Mouse (Mus musculus) frontal cortex, adult 2 months (tissue): ENCODE measurements around the gene Hopx. TPM values are rescaled to one million over a fixed set of nuclear protein-coding genes. Genes with fewer than 3 reads are reported as not detected.

Experiments used
- DNase-seq, 2 experiments: peaks; one replicate each; pipeline ENCODE4 v3.0.0; 2022; ENCODE audit warnings: low spot score in 1 of 2; ENCODE audit errors: extremely low spot score in 1 of 2
- polyA plus RNA-seq: library from polyadenylated mRNA; depleted of rRNA; stranded (reverse); fragments of >200 nt; gene quantifications from 2 replicates; pipeline ENCODE4 v1.2.3, GENCODE M21; 2012; rRNA removed

Gene Hopx
- 75.1 and 105 TPM in 2 replicates for polyA plus RNA-seq

DNA sequence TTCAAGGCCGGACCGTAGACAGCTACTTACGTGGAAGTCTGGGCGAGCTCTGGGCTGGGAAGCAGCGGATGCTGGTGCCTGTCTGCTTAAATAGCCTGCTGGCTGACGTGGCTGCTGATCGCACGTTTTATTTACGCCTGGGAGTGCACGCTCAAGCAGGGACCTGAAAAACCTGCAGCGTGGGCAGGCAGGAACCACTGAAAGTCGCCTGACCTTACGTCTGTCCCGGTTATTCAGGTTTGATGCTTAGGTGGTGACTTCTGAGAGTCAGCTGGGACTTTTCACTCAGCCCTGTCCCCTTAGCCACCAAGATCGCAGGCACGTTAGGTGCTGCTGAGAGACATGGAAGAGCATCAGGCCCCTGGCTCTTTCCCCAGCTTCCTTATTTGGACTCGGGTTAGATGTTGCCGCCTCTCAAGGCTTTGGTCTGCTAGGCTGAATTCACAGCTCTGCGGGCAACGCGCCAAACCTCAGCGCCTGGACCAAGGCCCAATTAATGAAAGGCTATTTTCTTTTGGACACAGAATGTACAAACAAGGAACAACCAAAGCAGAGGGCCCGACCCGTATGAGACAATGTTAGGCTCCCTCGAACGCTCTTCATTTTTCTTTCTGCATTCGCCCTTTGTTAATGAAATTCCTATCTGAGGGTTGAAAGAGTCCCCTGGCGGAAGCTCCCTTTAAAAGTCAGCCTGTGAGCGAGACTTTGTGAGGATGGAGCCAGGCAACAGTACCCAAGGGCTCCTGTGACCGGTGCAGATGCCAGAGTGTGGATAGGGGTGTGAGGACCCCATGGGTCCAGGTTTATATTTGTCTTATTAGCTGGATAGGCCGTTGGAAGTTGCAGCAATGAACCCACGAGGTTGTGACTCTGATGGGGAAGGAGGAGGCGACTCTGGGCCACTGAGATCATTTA lies at the start of gene Hopx:
TSS of gene Hopx (minus strand) at position 305 of the 915 bp plus-strand sequence.
- DNase-seq, result peak in 1 of 2 experiments; percentile 58

- DNase-seq, result no peak
Observed at GRCm38 (mm10) chr5:77163597-77163996, 48.7 kb upstream of the Hopx start.

DNA sequence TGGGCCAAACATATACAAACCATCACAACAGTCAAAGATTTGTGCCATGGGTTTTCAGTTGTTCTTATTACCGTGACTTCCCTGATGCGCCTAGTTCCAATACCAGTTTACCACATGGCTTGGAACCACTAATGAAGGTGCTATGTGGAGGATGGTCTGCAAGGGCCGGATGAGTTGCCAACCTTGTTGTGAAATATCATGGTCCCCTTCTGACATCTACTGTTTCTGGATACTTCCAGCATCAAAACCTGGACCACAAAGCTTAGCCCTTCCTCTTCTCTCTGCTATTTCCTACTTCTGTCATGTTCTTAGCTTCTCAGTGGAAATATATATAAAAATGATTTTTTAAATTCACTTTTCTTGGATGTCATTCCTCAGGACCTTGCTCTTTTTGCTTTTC lies 47.6 kb upstream of the Hopx start:
- DNase-seq, result no peak

DNA sequence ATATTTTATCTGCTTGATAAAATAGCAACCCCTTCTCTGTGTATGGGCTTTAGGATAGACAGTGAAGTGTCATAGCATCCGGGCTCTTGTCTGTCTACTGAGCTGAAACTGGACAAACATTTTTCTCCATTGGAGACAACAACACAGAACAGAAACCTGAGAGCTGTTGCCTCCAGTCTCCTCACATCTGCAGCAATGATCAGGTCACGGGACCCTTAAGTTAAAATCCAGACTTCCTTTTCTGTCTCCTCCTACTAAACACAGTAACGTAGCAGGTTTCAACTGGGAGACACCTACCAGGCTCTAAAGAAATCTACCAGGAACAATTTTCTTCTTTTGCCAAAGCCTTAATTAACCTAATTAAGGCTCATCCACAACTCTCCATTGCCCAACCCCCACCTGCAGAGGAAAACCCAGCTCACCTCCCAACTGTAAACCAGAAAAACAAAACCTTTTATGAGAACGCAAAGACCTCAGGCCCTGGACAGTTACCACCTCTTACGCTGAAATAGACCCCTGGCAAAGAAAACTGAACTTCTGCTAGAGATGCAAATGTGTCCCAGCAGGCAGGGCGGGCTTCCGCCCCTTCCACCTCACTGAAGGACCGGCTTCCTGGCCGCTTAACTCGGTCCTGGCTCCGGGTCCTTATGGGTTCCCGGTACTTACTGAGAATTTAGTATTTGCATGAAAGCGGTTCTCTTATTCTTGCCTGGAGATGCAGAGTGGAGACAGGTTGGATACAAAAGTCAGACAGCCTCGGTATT lies 43.0 kb upstream of the Hopx start:
- no peak for DNase-seq

DNA sequence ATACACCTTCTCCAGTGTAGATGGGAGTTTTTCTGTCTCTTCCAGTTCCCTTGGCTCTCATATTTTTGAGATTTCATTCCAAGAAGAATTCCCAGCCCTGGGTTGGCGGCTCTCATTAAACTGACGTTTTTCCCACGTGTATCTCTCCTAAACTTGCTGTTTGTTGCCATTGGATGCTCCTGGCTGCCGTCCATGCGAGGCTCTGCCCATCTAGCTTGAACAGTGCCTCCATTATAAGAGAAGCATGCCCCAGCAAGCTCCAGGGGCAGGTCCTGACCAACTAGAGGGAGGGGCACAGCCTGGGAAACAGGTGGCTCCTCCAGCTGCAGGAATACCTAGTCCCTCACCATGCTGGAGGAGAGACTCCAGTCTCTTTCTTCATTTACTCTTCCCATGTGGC lies 42.0 kb upstream of the Hopx start:
- DNase-seq, result no peak

- DNase-seq, result no peak
Observed at GRCm38 (mm10) chr5:77155526-77155925, 40.6 kb upstream of the Hopx start.

- DNase-seq, result no peak
Observed at GRCm38 (mm10) chr5:77154812-77155211, 39.9 kb upstream of the Hopx start.

- DNase-seq, result no peak
Observed at GRCm38 (mm10) chr5:77151738-77152137, 36.8 kb upstream of the Hopx start.

- peak; percentile 25 to 36 for DNase-seq
Observed at GRCm38 (mm10) chr5:77151075-77151474, 36.2 kb upstream of the Hopx start.

DNA sequence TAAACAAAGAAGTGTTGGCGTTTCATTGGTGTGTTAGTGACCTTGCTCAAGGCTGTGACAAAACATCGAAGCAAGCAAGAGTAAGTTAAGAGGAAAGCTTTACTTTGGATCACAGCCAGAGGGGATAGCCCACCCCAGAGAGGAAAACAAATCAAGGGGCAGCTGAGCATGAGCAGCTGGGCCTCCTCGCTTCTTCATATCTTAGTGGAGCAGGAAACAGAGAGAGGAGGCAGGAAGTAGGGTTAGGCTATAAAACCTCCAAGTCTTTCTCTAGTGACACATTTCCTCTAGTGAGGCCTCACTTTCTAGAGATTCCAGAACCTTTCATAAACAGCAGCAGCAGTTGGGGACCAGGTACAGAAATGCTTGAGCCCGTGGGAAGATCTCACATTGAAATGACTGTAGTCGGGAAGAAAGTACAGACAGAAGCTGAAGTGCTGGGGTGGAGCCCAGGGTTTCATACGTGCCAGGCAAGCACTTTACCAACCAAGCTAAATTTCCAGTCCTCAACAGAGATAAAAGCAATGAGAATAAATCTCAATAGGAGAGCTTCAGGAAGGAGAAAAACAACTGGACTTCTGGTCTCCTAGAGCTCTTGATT lies 33.2 kb upstream of the Hopx start:
- peak in 1 of 2 experiments; percentile 36 for DNase-seq

GRCm38 (mm10) chr5:77146459-77147170 lies 31.7 kb upstream of the Hopx start:
- no peak for DNase-seq

GRCm38 (mm10) chr5:77144647-77145046 lies 29.7 kb upstream of the Hopx start:
- no peak for DNase-seq

DNA sequence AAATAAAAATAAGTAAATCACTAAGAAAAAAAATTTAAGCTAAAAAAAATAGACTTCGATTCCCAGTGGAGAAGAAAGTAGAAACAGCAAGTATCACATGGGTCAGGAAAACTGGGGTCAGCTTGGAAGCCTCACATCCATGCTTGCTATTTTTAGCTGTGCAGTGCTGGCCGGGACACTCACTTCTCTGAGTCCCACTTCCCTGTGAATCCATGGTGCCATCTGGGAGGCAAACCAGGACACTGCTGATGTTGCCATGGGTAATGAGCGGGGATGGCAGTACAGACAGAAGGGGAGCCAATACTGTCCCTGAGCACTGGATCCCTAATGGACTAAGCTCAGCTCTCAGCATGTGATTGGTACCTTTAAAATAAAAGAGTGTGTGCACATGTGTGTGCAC lies 28.2 kb upstream of the Hopx start:
- no peak for DNase-seq

DNA sequence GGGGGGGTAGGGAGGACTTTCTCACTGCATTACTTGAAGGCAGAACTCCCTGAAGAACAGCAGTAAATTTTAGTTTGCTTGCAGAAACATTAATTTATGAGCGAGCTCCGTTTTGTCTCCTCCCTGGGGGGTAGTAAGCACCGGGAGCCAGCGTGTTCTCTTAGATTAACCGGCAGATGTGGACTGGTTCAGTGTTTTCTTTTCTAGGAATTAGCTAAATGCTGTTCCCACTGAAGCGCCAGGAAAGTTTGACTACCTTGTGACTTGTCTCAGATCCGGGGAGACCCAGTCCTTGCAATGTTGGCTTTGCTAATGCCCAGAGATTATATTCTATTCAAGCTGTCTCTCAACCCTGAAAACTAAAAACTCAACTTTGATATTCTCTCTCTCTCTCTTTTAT lies 26.4 kb upstream of the Hopx start:
- DNase-seq, result no peak

DNA sequence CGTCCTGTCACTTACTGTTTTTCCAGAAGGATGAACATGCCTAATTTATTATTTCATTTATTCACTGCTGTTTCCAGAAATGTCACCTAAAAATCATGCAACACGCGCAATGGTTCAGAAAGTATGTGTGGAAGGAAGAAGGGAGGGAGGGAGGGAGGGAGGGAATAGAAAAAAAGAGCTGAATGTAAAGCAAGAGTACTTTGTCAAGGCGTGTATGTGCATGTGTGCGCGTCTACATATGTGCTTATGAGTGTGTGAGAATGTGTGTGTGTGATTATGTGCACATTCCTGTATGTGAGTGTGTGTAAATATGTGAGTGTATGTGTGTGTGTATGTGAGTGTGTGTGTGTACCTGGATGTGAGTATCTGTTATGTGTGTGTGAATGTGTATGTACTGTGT lies 25.9 kb upstream of the Hopx start:
- DNase-seq, result no peak

DNA sequence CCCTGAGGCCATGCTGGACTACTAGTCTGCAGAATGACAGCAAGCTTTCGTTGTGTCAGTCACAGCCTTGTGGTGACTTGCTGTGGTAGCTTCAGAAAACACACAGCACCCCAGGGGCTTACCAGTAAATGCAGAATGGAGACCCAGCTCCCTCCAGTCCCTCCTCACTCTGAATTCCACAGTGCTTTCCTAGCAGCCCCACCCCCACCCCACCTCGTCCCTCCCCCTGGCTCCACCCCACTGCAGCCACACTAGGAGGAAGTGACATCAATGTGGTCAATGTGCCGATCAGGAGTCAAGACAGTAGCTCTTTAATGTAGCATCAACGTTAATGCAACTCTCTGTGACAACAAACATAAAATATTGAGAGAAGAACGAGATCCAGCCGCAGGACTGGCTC lies 25.2 kb upstream of the Hopx start:
- no peak for DNase-seq

GRCm38 (mm10) chr5:77137701-77138265 lies 22.9 kb upstream of the Hopx start:
- DNase-seq, result peak in 1 of 2 experiments; percentile 11

DNA sequence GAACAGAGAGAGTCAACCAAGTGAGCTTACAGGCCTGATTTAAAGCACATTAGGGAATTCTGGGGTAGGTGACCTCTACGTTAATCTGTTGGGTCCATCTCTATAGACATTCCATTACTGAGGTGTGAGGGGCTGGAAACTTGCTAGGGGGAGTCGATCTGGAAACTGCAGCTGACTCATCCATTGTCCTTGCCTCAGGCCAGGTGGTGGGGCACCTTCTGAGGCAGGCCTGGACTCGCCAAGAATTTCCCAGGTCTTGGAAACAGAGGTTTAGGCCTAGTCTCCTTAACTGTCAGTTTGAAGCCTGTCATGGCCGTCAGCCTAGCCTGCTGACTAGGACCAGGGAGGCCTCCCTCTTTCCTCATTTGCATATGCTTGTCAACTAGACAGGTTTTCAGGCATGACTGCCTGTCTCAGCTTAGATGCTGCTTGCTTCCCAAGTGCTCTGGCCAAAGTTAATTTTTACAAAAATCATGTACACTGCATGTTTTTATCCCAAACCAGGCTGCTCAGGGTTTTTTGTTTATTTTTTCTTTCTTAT lies 21.8 kb upstream of the Hopx start:
- DNase-seq, result no peak

DNA sequence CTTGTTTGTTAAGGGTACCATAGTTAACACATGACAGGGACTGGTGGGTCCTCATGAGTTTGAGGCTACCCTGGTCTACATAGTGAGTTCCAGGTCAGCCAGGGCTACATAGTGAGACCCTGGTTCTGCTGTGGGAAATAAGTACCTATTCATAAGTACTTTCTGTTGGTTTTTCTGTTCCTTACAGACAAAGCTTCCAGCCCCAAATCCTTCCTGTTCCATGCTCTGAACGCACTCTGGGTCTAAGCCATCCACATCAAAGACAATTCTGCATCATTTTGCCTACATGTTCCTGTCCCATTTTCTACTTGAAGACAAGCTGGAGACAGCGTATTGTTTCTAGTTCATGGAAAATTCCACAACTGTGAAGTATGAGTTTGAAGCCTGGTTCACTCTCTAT lies 20.0 kb upstream of the Hopx start:
- no peak for DNase-seq

DNA sequence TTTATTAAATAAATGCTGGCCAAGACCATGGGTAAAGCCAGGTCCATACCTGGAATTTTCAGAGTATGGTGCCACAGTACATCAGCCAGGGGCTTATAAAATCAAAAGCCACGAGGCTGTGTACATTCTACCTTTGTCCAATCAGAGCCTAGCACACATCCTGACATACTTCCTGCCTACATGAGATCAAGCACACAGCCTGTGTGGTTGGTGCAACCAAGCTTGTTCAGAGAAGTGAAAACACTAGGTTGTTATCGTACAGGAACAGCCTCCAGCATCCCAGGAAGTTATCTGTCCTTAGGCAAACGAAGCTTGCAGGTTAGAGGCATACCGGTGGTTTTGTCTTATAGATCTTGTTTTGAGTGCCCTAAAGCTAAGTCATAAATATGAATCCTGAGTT lies 19.5 kb upstream of the Hopx start:
- no peak for DNase-seq
